Mouse (Mus musculus) brain, embryonic 14.5 days (tissue): ENCODE results near the gene Nln.

Experiments used
- CTCF ChIP-seq: fragments of 200-500 bp; IDR thresholded peaks from 2 replicates; pipeline ENCODE4 v1.5.1; 2012; ENCODE audit warnings: inconsistent platforms, mild to moderate bottlenecking, moderate library complexity, borderline replicate concordance; ENCODE audit not compliant: insufficient read depth, insufficient read length; ENCODE audit errors: extremely low read depth
- POLR2A ChIP-seq: fragments of 200-500 bp; IDR thresholded peaks from 2 replicates; pipeline ENCODE4 v1.6.1; 2012; ENCODE audit warnings: mild to moderate bottlenecking, inconsistent platforms, borderline replicate concordance; ENCODE audit not compliant: poor library complexity, insufficient read depth, insufficient read length, severe bottlenecking; ENCODE audit errors: extremely low read depth

DNA sequence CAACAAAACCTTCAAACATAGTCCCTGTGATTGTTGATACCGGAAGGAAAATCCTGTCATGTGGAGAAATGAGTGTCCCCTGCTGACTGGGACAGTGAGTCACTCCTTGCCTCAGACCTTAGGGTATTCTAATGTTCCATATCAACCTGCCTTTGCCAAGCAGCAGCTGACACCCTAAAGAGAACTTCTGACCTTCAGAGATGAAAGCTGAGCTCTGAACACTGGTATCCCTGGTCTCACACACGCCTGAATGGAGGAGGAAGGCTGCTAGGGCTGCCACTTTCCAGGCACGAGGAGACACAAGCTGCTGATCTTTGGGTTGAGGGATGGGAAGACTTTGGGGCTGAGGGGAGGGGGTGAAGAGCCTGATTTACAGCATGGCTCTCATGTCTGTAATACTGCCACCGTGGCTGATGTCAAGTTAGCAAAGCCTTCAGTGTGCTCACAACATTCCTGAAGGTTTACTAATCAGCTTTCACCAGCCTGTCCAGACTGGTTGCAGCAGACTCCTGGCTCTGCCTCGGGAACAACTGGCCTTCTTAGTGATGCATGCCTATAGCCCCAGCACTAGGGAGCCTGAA lies 131.0 kb downstream of the Nln start:
- TF ChIP-seq CTCF (no peak), POLR2A (no peak)
